Comparison of ENCODE assay signal across 8 mouse cellular contexts in genomic region chr12:81484727-81485191, GRCm38 (mm10). TPM values are rescaled to one million over a fixed set of nuclear protein-coding genes. Genes with fewer than 3 reads are reported as not detected.
DNase-seq lines count a peak whose midpoint lies in the region; ATAC-seq lines count a peak whose summit lies in the region.

Cox16 (minus strand) TSS chr12:81485127.

- H3K27ac ChIP-seq in intestine, embryonic 14.5 days (ENCODE audit: low read depth): peak within 1 kb of the TSS; percentile 96

- peak within 1 kb of the TSS; percentile 83 for H3K4me2 ChIP-seq in intestine, embryonic 14.5 days (ENCODE audit: low read length)

- no peaks in the 10 kb centered on the region for H3K9me3 ChIP-seq in intestine, embryonic 14.5 days (ENCODE audit: control insufficient read depth, low read length)

- peak within 1 kb of the TSS; percentile 69 for H3K9ac ChIP-seq in intestine, embryonic 14.5 days (ENCODE audit: low read length)

- intact Hi-C loops in left cerebral cortex, postnatal 14 days (cut with DNase I): no loop called here

- H3K36me3 ChIP-seq in intestine, embryonic 14.5 days (ENCODE audit: control insufficient read depth, insufficient read depth, low read length): no peaks in the 10 kb centered on the region

- peak; percentile 76 to 85 for DNase-seq in adrenal gland, adult 18-20 months (ENCODE audit: low spot score in 2 of 2)
- peak; percentile 92 for DNase-seq in embryo, embryonic 11 days
- peak; percentile 87 for DNase-seq in gastrocnemius, postnatal 25 days
- DNase-seq in intestine, embryonic 14.5 days (ENCODE audit: low spot score): peak; percentile 94
- peak; percentile 84 to 85 for DNase-seq in left cerebral cortex, postnatal 14 days (ENCODE audit: low spot score in 2 of 2)
- DNase-seq in mesoderm, embryonic 11.5 days (ENCODE audit: low read depth, low spot score): peak; percentile 85
- peak; percentile 84 to 87 for DNase-seq in right cerebral cortex, postnatal 36 days (ENCODE audit: low spot score in 2 of 2)
- peak; percentile 93 for DNase-seq in yolk sac, embryonic 10.5 days (ENCODE audit: low spot score)

- 0 out of 2 replicates have a peak, but pooled peaks cover 2% of the 10 kb centered on the region for H3K4me1 ChIP-seq in intestine, embryonic 14.5 days (replicated peaks; ENCODE audit: control insufficient read depth, insufficient read depth, low read length)

- peak; percentile 96 for ATAC-seq in intestine, embryonic 14.5 days (replicated peaks; ENCODE audit: low FRiP score, low TSS enrichment, low read depth)

- H3K27me3 ChIP-seq in intestine, embryonic 14.5 days (replicated peaks; ENCODE audit: control insufficient read depth, insufficient read depth, low read length): no peaks in the 10 kb centered on the region

- WGBS in intestine, embryonic 14.5 days: 0% methylated on average over 31 of the region's 31 CpGs

- H3K4me3 ChIP-seq in intestine, embryonic 14.5 days (ENCODE audit: low read depth, low read length): peak within 1 kb of the TSS; percentile 82

RNA-seq across cellular contexts. Expression of gene Cox16, which starts in this region (rescaled TPM):
- total RNA-seq in adrenal gland, adult 18-20 months (2021): 100 to 1,000 TPM in 1 of 2 experiments, 10 to 100 TPM in 1; 99.5 to 104 TPM
- 10 to 100 TPM; 74.9 to 75.6 TPM for total RNA-seq in gastrocnemius, postnatal 25 days (2021)
- polyA plus RNA-seq in intestine, embryonic 14.5 days (2014; fragmentation: Nextera tagmentation; extraction: Ambion mirVana): 132 and 147 TPM in 2 replicates
- total RNA-seq in left cerebral cortex, postnatal 14 days (2021): 10 to 100 TPM; 40.2 to 42.8 TPM

Comparison
In these comparisons a context has a peak if more than half of its experiments do, and no peak if none do; other contexts are left out.
1. Peak in every context shown above with its lines: DNase-seq, ATAC-seq, H3K4me3 ChIP-seq and H3K27ac ChIP-seq.